Mouse (Mus musculus) hindbrain, embryonic 16.5 days (tissue): ENCODE data around the gene Selenbp2. TPM values are rescaled to one million over a fixed set of nuclear protein-coding genes. Genes with fewer than 3 reads are reported as not detected.
"Not testable (repeated sequence)": the region's sequence is repeated elsewhere in the genome, so short reads cannot be mapped to it uniquely, and the experiment has no call there.

ENCODE experiments used
- ATAC-seq: fragments of 200-750 bp; cut with Nextera tagmentation; 2 replicates; pipeline ENCODE4 v1.8.0; 2017; ENCODE audit warnings: moderate TSS enrichment, moderate library complexity
- H3K27ac ChIP-seq: fragments of 300-500 bp; sonication (generic); 2 replicates; pipeline ENCODE4 v1.5.1; 2014; ENCODE audit warnings: low read depth, mild to moderate bottlenecking, control low read depth, low read length, moderate library complexity
- H3K27me3 ChIP-seq: fragments of 300-500 bp; sonication (generic); replicated peaks from 2 replicates; pipeline ENCODE4 v1.6.1; 2014; ENCODE audit warnings: low read length; ENCODE audit not compliant: control insufficient read depth, insufficient read depth
- H3K36me3 ChIP-seq: fragments of 300-500 bp; sonication (generic); 2 replicates; pipeline ENCODE4 v1.6.1; 2014; ENCODE audit warnings: mild to moderate bottlenecking, low read length, moderate library complexity, mixed read lengths; ENCODE audit not compliant: control insufficient read depth, insufficient read depth
- H3K4me1 ChIP-seq: fragments of 300-500 bp; sonication (generic); 2 replicates; pipeline ENCODE4 v1.6.1; 2014; ENCODE audit warnings: low read depth, low read length; ENCODE audit not compliant: control insufficient read depth, insufficient read depth
- H3K4me2 ChIP-seq: fragments of 300-500 bp; sonication (generic); 2 replicates; pipeline ENCODE4 v1.6.1; 2014; ENCODE audit warnings: mild to moderate bottlenecking, low read length, control low read depth, moderate library complexity
- H3K4me3 ChIP-seq: fragments of 300-500 bp; sonication (generic); 2 replicates; pipeline ENCODE4 v1.5.1; 2014; ENCODE audit warnings: mild to moderate bottlenecking, low read length, control low read depth, moderate library complexity
- H3K9ac ChIP-seq: fragments of 300-500 bp; sonication (generic); 2 replicates; pipeline ENCODE4 v1.6.1; 2014; ENCODE audit warnings: low read depth, mild to moderate bottlenecking, control low read depth, low read length, moderate library complexity
- H3K9me3 ChIP-seq: fragments of 300-500 bp; sonication (generic); 2 replicates; pipeline ENCODE4 v1.6.1; 2014; ENCODE audit warnings: mild to moderate bottlenecking, low read length, moderate library complexity; ENCODE audit not compliant: control insufficient read depth
- WGBS: fragments of 180-500 bp; shearing (Covaris S2); extraction: QIAGEN DNeasy Blood & Tissue Kit; methylation state at CpG from one replicate; pipeline ENCODE4 v1.1.7; 2014; 5-methylcytosine and 5-hydroxymethylcytosine counted together
- polyA plus RNA-seq: library from polyadenylated mRNA; unstranded; fragments of >200 nt; fragmentation: Nextera tagmentation; extraction: Ambion mirVana; gene quantifications from 2 replicates; pipeline ENCODE4 v1.2.1, GENCODE M21; 2015

Selenbp2 gene
- polyA plus RNA-seq, 1 experiment from 2014 or later = 0.75 TPM

DNA sequence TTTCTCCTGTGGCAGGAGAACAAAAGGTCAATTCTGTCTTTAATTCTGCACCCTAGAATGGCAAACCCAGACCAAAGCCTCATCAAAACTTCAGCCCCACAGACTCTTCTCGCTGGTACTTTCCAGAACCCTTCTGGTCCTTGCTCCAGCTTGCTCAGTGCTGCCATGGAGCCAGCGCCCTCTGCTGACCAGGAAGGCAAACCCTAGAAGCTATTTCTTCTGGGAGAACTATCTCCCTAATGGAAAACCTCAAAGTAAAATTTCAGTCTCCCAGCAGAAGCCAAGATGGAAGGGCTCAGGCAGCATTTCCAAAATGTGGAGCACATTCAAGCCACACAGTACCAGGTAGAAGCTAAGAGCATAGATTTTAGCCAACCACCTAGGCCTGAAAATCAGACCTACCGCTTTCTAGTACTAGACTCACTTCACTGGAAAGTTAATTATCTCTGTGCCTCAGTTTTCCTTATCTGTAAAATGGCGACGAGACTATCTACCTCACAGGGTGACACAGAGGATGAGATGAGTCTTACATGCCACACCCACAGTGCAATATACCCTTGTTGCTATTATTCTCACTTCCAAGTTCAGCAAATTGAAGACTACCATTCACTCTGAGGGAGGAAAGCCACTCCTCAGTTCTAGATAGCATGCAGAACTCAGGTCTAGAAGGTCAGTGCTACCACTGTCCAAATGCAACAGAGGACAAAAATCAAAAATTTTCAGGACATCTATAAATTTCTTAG, 28.1 kb upstream of the Selenbp2 start:
- H3K36me3 ChIP-seq, H3K4me2 ChIP-seq, H3K9me3 ChIP-seq, H3K27me3 ChIP-seq, H3K4me3 ChIP-seq, ATAC-seq, H3K27ac ChIP-seq, H3K4me1 ChIP-seq, H3K9ac ChIP-seq: not testable (repeated sequence)
- WGBS = 87% methylated on average over 3 of the region's 5 CpGs

DNA sequence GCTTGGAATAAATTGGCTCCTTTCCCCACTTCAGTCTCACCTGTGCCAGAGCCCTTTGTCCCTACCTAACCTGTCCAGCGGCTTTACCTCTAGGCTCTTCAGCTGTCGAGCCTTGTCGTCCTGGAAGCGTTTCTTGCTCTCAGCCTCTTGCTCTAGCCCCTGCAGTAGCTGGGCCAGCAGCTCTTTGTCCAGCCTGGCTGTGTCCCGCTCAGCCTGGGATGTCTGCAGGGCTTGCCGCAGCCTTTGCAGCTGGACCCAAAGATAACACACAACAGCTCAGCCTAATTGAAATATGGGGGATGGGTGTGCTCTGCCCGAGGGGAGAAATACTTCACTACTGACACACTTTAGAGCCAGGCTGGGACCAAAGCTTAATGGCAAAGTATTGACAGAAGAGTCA, 27.5 kb upstream of the Selenbp2 start:
- H3K27me3 ChIP-seq, H3K9me3 ChIP-seq, H3K4me2 ChIP-seq, H3K9ac ChIP-seq, H3K4me1 ChIP-seq, H3K36me3 ChIP-seq, H3K27ac ChIP-seq, H3K4me3 ChIP-seq, ATAC-seq: not testable (repeated sequence)
- WGBS = 55% methylated on average over 7 of the region's 7 CpGs

DNA sequence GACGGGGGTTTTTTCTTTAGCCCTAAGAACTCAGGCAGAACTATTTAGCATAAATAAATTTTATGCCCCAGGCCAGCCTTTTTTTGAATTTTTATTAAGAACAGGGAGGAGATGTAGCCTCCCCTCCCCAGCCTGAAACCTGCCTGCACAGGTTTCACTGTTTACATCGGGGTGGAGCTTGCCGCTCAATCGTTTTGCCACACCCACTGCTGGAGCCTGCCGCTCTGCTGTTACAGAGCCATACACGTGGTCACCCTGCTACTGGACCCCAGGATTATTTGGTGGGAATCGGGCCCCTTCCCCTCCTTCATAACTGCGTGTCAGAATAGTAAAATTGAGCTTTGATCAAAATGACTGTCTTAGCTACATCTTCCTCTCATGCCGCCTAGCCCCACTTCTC, 18.3 kb upstream of the Selenbp2 start:
- H3K27me3 ChIP-seq, H3K4me2 ChIP-seq, H3K9ac ChIP-seq, H3K36me3 ChIP-seq, H3K4me1 ChIP-seq, H3K9me3 ChIP-seq, H3K27ac ChIP-seq, ATAC-seq, H3K4me3 ChIP-seq: not testable (repeated sequence)
- WGBS = 92% methylated on average over 9 of the region's 9 CpGs

DNA sequence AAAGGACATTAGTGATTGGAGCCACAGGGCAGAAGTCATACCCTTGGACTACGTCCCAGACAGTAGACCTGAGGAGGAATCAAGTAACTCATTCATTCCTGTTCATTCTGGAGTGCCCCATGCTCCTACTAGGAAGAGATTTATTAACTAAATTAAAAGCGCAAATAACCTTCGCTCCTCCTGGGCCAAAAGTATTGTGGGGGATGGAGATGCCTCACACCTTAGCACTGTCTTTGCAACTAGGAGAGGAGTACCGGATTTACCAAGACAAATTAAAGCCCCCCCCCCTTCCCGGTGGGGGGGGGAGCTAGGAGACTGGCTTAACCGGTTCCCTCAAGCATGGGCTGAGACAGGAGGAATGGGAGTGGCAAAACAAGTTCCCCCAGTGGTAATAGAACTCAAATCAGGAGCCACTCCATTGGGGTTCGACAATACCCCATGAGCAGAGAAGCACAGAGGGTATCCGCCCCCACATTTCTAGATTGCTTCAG, 14.0 kb upstream of the Selenbp2 start:
- 78% methylated on average over 8 of the region's 8 CpGs for WGBS
- no peak for ATAC-seq

DNA sequence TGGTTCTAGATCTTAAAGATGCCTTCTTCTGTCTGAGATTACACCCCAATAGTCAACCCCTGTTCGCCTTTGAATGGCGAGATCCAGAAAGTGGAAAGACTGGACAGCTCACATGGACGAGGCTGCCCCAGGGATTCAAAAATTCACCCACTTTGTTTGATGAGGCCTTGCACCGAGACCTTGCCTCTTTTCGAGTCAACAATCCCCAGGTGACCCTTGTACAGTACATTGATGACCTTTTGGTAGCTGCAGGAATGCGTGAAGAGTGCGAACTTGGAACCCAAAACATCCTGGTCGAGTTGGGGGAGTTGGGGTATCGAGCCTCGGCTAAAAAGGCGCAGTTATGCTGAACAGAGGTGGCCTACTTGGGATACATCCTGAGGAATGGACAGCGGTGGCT, 13.3 kb upstream of the Selenbp2 start:
- not testable (repeated sequence) for ATAC-seq, H3K4me2 ChIP-seq, H3K9ac ChIP-seq, H3K27me3 ChIP-seq, H3K4me1 ChIP-seq, H3K36me3 ChIP-seq, H3K9me3 ChIP-seq, H3K27ac ChIP-seq, H3K4me3 ChIP-seq
- WGBS = 94% methylated on average over 12 of the region's 12 CpGs

More for the DNA sequence above, 14.0 kb upstream of the Selenbp2 start:
- H3K27ac ChIP-seq = no peak overlapping the region
- no peaks in the 10 kb centered on the region for H3K9me3 ChIP-seq
- no peak overlapping the region for H3K9ac ChIP-seq
- H3K27me3 ChIP-seq = no peaks in the 10 kb centered on the region
- no peaks in the 10 kb centered on the region for H3K4me1 ChIP-seq
- no peak overlapping the region for H3K4me2 ChIP-seq
- no peaks in the 10 kb centered on the region for H3K36me3 ChIP-seq
- no peak overlapping the region for H3K4me3 ChIP-seq

DNA sequence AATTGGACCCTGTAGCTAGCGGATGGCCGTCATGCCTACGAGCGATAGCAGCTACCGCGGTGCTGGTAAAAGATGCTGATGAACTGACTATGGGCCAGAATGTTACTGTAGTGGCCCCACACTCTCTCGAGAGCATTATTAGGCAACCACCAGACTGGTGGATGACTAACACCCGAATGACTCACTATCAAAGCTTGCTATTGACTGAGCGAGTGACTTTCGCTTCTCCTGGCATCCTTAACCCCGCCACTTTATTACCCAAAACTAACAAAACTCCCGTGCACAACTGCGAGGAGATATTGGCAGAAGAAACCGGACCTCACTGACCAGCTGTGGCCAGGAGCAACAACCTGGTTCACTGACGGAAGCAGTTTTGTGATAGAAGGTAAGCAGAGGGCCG, 12.6 kb upstream of the Selenbp2 start:
- no peaks in the 10 kb centered on the region for H3K9me3 ChIP-seq
- no peaks in the 10 kb centered on the region for H3K4me1 ChIP-seq
- H3K4me3 ChIP-seq = no peak overlapping the region
- H3K9ac ChIP-seq = no peak overlapping the region
- no peaks in the 10 kb centered on the region for H3K36me3 ChIP-seq
- no peak overlapping the region for H3K4me2 ChIP-seq
- H3K27me3 ChIP-seq = no peaks in the 10 kb centered on the region
- no peak for ATAC-seq
- H3K27ac ChIP-seq = no peak overlapping the region
- WGBS = 95% methylated on average over 16 of the region's 16 CpGs

DNA sequence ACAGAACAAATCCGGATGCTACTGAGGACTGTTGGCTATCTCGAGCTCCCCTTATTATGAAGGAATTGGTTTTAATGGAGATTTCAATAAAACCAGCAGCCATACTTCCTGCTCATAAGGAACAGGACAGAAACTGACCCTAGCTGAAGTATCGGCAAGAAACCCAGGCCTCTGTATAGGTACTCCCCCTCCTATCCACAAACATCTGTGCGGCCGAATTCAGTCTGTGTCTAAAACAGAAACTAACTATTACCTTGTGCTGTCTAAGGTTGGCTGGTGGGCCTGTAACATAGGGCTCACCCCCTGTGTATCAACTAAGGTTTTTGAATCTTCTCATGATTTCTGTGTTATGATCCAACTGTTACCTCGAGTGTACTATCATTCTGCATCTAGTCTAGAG, 9.7 kb upstream of the Selenbp2 start:
- H3K4me1 ChIP-seq = no peaks in the 10 kb centered on the region
- WGBS = 88% methylated on average over 6 of the region's 6 CpGs
- no peaks in the 10 kb centered on the region for H3K27me3 ChIP-seq
- no peaks in the 10 kb centered on the region for H3K36me3 ChIP-seq
- H3K9ac ChIP-seq = no peak overlapping the region
- no peak overlapping the region for H3K4me3 ChIP-seq
- H3K9me3 ChIP-seq = no peaks in the 10 kb centered on the region
- no peak overlapping the region for H3K27ac ChIP-seq
- H3K4me2 ChIP-seq = no peak overlapping the region
- no peak for ATAC-seq

DNA sequence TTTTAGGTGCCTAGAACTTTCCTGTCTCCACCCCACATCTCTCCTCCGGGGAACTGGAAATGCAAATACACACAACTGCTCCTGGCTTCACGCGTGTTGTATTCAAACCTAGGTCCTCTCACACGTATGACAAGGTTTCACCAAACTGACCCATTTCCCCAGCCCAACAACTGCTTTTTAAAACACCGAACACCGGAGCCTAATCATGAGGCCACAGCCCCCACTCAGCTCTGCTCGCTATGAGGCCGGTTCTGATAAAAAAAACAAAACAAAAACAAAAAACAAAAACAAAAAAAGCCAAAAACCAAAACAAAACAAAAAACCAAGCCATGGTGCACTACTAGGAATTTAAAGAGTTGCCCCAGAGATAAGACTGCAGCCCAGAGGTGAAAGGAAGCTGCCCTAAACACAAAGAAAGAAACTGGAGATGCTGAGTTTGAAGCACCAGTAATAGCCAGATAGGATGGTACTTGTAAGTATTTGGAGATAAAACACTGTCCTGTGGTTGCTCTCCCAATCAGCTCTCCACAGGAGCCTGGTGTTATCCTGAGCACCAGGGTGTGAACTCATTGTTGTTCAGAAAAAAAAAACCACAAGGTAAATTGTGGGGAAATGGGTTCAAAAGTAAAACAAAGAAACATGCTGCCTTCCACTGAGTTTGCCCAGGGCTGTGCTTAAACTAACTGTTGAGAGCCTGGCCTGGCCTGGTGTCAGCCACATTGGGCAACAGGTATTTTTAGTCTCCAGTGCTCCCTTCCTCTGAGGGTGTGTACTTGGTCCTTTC, 7.2 kb upstream of the Selenbp2 start:
- ATAC-seq, H3K4me2 ChIP-seq, H3K36me3 ChIP-seq, H3K9ac ChIP-seq, H3K27ac ChIP-seq, H3K27me3 ChIP-seq, H3K4me3 ChIP-seq, H3K4me1 ChIP-seq, H3K9me3 ChIP-seq: not testable (repeated sequence)
- 91% methylated on average over 8 of the region's 8 CpGs for WGBS

DNA sequence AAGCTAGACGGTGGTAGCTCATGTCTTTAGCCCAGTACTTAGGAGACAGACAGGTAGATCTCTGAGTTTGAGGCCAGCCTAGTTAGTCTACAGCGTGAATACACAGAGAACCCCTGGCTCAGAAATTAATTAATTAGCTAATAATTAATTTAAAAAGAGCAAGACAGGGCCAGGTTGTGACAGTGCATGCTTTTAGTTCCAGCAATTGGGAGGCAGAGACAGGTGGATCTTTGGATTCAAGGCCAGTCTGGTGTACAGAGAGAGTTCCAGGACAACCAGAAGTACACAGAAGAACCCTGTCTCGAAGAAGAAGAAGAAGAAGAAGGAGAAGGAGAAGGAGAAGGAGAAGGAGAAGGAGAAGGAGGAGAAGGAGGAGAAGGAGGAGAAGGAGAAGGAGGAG, 4.7 kb upstream of the Selenbp2 start:
- not testable (repeated sequence) for H3K9ac ChIP-seq, H3K27me3 ChIP-seq, H3K27ac ChIP-seq, H3K4me3 ChIP-seq, ATAC-seq, H3K4me2 ChIP-seq, H3K4me1 ChIP-seq, H3K9me3 ChIP-seq, H3K36me3 ChIP-seq
- WGBS = 81% methylated on average over 2 of the region's 3 CpGs
